Mouse (Mus musculus): Measurements from ENCODE around the gene Dus2. TPM values are rescaled to one million over a fixed set of nuclear protein-coding genes. Genes with fewer than 3 reads are reported as not detected.

Dus2 gene
- total and polyA plus RNA-seq, 3 experiments, result 7.8 to 9.4 (median 9.1) TPM

- Histone ChIP-seq H3K27ac (peak overlapping the region; percentile 95), H3K4me1 (ENCODE audit: control insufficient read depth, insufficient read depth, low read length) (peaks cover 16% of the 10 kb centered on the region), H3K36me3 (ENCODE audit: control insufficient read depth, insufficient read depth, low read length) (no peaks in the 10 kb centered on the region), H3K27me3 (ENCODE audit: control insufficient read depth, insufficient read depth, low read length) (no peaks in the 10 kb centered on the region), H3K4me3 (peak overlapping the region; percentile 95), H3K9ac (ENCODE audit: low read depth, low read length) (peak overlapping the region; percentile 99), H3K79me2 (replicated peaks; ENCODE audit: control insufficient read depth, insufficient read depth, low read length) (peaks cover 1% of the 10 kb centered on the region; the same call in 1 of the 2 replicates)
- under 1% methylated on average over 40 of the region's 40 CpGs for WGBS
- intact Hi-C loops (cut with DNase I), result loop anchor here (2.0 kb wide), 1 partner anchor 27 kb away; the partner anchor contains the start of gene Psmb10
- DNase-seq, result no peak
- no peak; the same call in 1 of the 2 replicates for TF ChIP-seq EP300 (IDR thresholded peaks at IDR 0.05; ENCODE audit: insufficient read depth, low read depth, low read length)
- no peak for TF ChIP-seq CTCF (IDR thresholded peaks at IDR 0.05)
- TF ChIP-seq POLR2A (IDR thresholded peaks at IDR 0.05; ENCODE audit: insufficient read depth, low read depth, low read length), result no peak; the same call in 1 of the 2 replicates
These were observed 25.8 kb upstream of the Dus2 start for GRCm38 (mm10) chr8:105965266-105965904.

- peak; percentile 91 to 92 for DNase-seq
- Histone ChIP-seq H3K79me2 (replicated peaks; ENCODE audit: control insufficient read depth, insufficient read depth, low read length) (peaks cover 1% of the 10 kb centered on the region; the same call in 1 of the 2 replicates), H3K36me3 (ENCODE audit: control insufficient read depth, insufficient read depth, low read length) (no peaks in the 10 kb centered on the region), H3K9ac (ENCODE audit: low read depth, low read length) (peak within 1 kb of the TSS; percentile 99), H3K27ac (peak within 1 kb of the TSS; percentile 95), H3K27me3 (ENCODE audit: control insufficient read depth, insufficient read depth, low read length) (no peaks in the 10 kb centered on the region), H3K4me1 (ENCODE audit: control insufficient read depth, insufficient read depth, low read length) (peaks cover 15% of the 10 kb centered on the region), H3K4me3 (peak within 1 kb of the TSS; percentile 95)
- 1% methylated on average over 40 of the region's 47 CpGs for WGBS
- intact Hi-C loops (cut with DNase I), result loop anchor here (2.0 kb wide), 1 partner anchor 27 kb away; the partner anchor contains the start of gene Psmb10
- 0 out of 2 replicates have a peak, but pooled peaks have one; percentile 25 for TF ChIP-seq EP300 (IDR thresholded peaks at IDR 0.05; ENCODE audit: insufficient read depth, low read depth, low read length)
- TF ChIP-seq POLR2A (IDR thresholded peaks at IDR 0.05; ENCODE audit: insufficient read depth, low read depth, low read length), result peak; percentile 79
- no peak for TF ChIP-seq CTCF (IDR thresholded peaks at IDR 0.05)
These were observed 25.2 kb upstream of the Dus2 start, which contains the start of gene Slc12a4 for GRCm38 (mm10) chr8:105965905-105966341. Gene Slc12a4 (minus strand): TSS chr8:105966097.

GRCm38 (mm10) chr8:105966692-105967311 is 24.3 kb upstream of the Dus2 start:
- 13% methylated on average over 19 of the region's 19 CpGs for WGBS

GRCm38 (mm10) chr8:105969367-105969766 is 21.8 kb upstream of the Dus2 start:
- intact Hi-C loops (cut with DNase I), result no loop called here
- Histone ChIP-seq H3K27ac (no peak overlapping the region), H3K79me2 (replicated peaks; ENCODE audit: control insufficient read depth, insufficient read depth, low read length) (peaks cover 1% of the 10 kb centered on the region; the same call in 1 of the 2 replicates), H3K9ac (ENCODE audit: low read depth, low read length) (no peak overlapping the region), H3K36me3 (ENCODE audit: control insufficient read depth, insufficient read depth, low read length) (no peaks in the 10 kb centered on the region), H3K4me1 (ENCODE audit: control insufficient read depth, insufficient read depth, low read length) (peaks cover 10% of the 10 kb centered on the region), H3K27me3 (ENCODE audit: control insufficient read depth, insufficient read depth, low read length) (no peaks in the 10 kb centered on the region), H3K4me3 (no peak overlapping the region)
- TF ChIP-seq POLR2A (IDR thresholded peaks at IDR 0.05; ENCODE audit: insufficient read depth, low read depth, low read length), result no peak
- no peak for TF ChIP-seq EP300 (IDR thresholded peaks at IDR 0.05; ENCODE audit: insufficient read depth, low read depth, low read length)
- no peak for TF ChIP-seq CTCF (IDR thresholded peaks at IDR 0.05)
- WGBS, result 69% methylated on average over 1 of the region's 1 CpGs
- no peak for DNase-seq

More at GRCm38 (mm10) chr8:105966692-105967311, 24.3 kb upstream of the Dus2 start:
- H3K9ac ChIP-seq (ENCODE audit: low read depth, low read length), result no peak overlapping the region
- H3K4me1 ChIP-seq (ENCODE audit: control insufficient read depth, insufficient read depth, low read length), result peaks cover 15% of the 10 kb centered on the region
- H3K36me3 ChIP-seq (ENCODE audit: control insufficient read depth, insufficient read depth, low read length), result no peaks in the 10 kb centered on the region
- H3K27ac ChIP-seq, result peak overlapping the region; percentile 95
- H3K79me2 ChIP-seq (replicated peaks; ENCODE audit: control insufficient read depth, insufficient read depth, low read length), result peaks cover 1% of the 10 kb centered on the region; the same call in 1 of the 2 replicates
- TF ChIP-seq EP300 (IDR thresholded peaks at IDR 0.05; ENCODE audit: insufficient read depth, low read depth, low read length), result no peak
- no peak for TF ChIP-seq CTCF (IDR thresholded peaks at IDR 0.05)
- no peak for TF ChIP-seq POLR2A (IDR thresholded peaks at IDR 0.05; ENCODE audit: insufficient read depth, low read depth, low read length)
- H3K27me3 ChIP-seq (ENCODE audit: control insufficient read depth, insufficient read depth, low read length), result no peaks in the 10 kb centered on the region
- peak overlapping the region; percentile 95 for H3K4me3 ChIP-seq
- peak in 1 of 2 experiments; percentile 52 for DNase-seq
- intact Hi-C loops (cut with DNase I), result no loop called here

GRCm38 (mm10) chr8:105971019-105971720 is 20.0 kb upstream of the Dus2 start:
- TF ChIP-seq POLR2A (IDR thresholded peaks at IDR 0.05; ENCODE audit: insufficient read depth, low read depth, low read length) (no peak), EP300 (IDR thresholded peaks at IDR 0.05; ENCODE audit: insufficient read depth, low read depth, low read length) (no peak), CTCF (IDR thresholded peaks at IDR 0.05) (no peak)
- WGBS, result 80% methylated on average over 8 of the region's 8 CpGs
- Histone ChIP-seq H3K79me2 (replicated peaks; ENCODE audit: control insufficient read depth, insufficient read depth, low read length) (no peaks in the 10 kb centered on the region), H3K27me3 (ENCODE audit: control insufficient read depth, insufficient read depth, low read length) (no peaks in the 10 kb centered on the region), H3K4me1 (ENCODE audit: control insufficient read depth, insufficient read depth, low read length) (peaks cover 4% of the 10 kb centered on the region), H3K36me3 (ENCODE audit: control insufficient read depth, insufficient read depth, low read length) (no peaks in the 10 kb centered on the region), H3K4me3 (no peak overlapping the region), H3K9ac (ENCODE audit: low read depth, low read length) (no peak overlapping the region), H3K27ac (no peak overlapping the region)
- intact Hi-C loops (cut with DNase I), result no loop called here
- no peak for DNase-seq
